Mouse (Mus musculus) frontal cortex, adult (tissue): ENCODE results near the gene Gramd2.

Source experiments
- ATAC-seq: cut with Nextera tagmentation; 2 replicates; pipeline ENCODE4 v1.9.2; 2017; ENCODE audit warnings: mild to moderate bottlenecking, moderate library complexity, mixed read lengths; ENCODE audit not compliant: low TSS enrichment

Gramd2 gene

DNA sequence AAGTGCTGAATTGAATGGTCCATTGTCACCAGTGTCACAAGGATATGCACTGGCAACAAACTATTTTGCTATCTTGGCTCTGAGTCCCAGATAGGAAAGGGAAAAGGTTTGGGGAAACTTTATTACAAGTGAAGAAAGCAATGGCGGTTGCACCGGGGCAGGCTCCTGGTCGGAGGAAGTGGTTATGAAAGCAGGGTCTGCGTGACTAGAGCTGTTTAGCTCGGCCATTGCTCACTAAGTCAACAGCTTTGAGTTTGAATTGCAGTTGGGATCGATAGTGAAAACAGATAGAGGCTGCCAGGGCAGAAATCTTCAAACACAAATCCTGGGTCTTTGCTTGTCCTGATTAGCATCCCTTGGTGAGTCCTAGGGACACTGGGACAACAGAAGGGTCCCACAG is 12.0 kb upstream of the Gramd2 start:
- ATAC-seq = no peak

DNA sequence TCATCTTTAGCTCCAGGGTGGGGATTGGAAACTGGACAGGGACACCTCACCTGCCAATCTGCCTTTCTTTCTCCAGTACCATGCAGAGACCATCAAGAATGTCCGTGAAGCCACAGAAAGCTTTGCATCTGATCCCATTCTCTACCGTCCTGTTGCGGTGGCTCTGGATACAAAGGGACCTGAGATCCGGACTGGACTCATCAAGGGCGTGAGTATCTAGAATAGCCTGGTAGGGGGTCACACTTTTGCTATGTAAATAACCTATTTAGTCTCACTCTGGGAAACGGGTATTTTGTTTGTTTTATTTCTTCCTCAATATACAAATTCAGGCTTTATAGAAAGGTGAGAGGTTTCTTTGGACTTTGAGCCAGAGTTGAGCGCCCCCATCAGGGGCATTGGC is 11.5 kb upstream of the Gramd2 start:
- no peak for ATAC-seq

- no peak for ATAC-seq
Observed at GRCm38 (mm10) chr9:59669172-59669571, 10.8 kb upstream of the Gramd2 start.

GRCm38 (mm10) chr9:59672195-59672894 is 7.6 kb upstream of the Gramd2 start:
- ATAC-seq = peak; percentile 65

DNA sequence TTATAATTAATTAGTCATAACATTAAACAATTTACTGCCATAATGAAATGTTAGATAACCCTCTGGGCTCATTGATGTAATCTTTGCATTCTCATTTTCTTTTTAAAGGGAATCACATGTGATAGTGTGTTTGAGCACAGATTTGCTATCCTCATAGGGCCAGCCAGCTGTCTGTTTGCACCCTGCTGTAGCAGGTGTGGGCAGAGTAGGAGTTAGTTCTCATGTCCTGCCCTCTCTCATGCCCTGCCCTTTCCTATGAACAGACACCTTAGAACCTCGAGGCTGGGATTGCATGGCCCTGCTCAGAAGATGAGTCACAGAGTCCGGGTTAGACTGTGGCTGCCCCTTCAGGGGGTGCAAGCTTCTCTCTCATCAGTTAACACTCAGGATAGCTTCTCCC is 6.5 kb upstream of the Gramd2 start:
- no peak for ATAC-seq

- ATAC-seq = no peak
Observed at GRCm38 (mm10) chr9:59675598-59675997, 4.3 kb upstream of the Gramd2 start.

- no peak for ATAC-seq
Observed at GRCm38 (mm10) chr9:59678313-59678712, 1.6 kb upstream of the Gramd2 start.

- peak; percentile 29; the same call in 1 of the 2 replicates for ATAC-seq
Observed at GRCm38 (mm10) chr9:59680534-59680875, 561 bp downstream of the Gramd2 start.

DNA sequence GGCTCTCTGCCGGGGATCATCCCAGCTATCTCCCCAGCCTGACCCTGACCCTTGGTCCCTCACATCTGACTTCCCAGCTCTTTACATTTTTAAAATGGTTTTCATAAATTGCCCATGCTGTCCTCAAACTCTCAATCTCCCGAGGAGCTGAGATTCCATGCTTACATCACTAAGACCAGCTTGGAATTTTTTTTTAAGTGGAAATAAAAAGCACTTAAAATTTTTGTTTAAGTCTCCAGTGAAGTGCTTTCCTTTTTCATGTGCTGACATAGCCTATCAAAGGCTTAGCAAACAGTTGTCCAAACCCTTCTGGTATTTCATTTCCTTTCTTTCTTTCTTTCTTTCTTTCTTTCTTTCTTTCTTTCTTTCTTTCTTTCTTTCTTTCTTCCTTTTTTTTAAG is 4.1 kb downstream of the Gramd2 start:
- ATAC-seq = no peak

DNA sequence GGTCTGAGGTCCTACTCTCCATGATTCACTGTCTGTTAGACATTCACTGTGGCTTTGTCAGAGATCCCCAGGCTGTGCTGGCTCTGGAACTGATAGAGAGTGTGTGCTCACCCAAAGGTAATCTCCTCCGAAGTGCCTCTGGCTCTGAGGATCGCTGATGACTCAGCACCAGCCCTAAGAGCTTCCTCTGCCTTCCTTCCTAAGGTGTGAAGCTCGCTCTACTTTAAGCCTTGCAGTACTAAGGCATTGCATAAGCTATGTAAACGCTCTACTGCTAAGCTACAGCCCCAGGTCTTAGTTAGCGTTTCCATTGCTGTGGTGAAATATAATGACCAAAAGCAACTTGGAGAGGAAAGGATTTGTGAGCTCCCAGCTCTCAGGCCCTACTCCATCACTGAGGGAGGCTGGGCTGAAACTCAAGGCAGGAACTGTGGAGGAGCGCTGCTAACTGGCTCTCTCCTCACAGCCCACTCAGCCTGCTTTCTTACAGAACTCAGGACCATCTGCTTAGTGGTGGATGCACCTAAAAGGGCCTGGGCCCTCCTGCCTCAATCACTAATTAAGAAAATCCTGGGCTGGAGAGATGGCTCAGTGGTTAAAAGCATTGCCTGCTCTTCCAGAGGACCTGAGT is 7.6 kb downstream of the Gramd2 start:
- ATAC-seq = peak; percentile 87

- peak; percentile 82 for ATAC-seq
Observed at GRCm38 (mm10) chr9:59691635-59692094, 11.7 kb downstream of the Gramd2 start.

- peak; percentile 59 for ATAC-seq
Observed at GRCm38 (mm10) chr9:59692145-59692544, 12.2 kb downstream of the Gramd2 start.

DNA sequence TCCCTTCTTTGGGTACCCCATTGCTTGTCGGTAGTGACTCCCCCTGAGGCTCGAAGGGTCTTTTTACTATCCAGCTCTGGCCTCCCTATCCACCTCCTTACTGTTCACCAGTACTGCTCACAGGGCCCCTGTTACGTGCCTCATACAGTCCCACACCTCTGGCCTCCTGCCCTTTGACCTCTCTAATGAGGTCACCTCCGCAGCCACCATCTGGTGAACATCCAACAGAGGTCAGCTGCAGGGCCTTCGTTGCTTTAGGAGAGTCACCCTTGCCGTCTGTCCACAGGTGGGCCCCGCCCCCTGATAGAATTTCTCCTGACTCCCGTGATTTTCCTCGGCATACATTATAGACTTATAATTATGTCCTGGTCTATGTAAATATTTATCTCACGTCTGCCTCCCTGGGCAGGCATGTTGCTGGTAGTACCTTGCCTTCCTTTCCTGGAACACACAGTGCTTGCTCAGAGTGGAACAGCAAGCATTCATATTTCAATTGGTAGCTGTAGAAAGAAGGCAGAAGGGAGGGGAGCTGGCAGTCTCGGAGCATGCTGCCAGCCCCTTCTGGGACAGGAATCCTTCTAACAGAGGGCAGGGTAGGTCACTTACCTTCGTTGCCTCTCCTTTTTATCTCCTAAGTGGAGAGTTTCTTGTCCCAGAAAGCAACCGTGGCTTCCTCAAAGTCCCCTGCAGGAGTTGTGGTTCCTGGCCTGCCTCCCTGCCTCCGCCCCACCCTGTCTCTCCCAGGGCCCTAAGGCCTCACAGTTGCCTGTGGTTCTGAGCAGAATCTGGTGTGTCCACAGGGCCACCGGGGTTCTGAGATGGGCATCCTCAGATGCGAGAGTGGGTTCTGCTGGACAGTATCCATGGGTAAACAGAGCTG is 14.9 kb downstream of the Gramd2 start:
- no peak for ATAC-seq

- ATAC-seq = no peak
Observed at GRCm38 (mm10) chr9:59695451-59695813, 15.5 kb downstream of the Gramd2 start.

GRCm38 (mm10) chr9:59696381-59696780 is 16.4 kb downstream of the Gramd2 start:
- no peak for ATAC-seq

GRCm38 (mm10) chr9:59701094-59701493 is 21.1 kb downstream of the Gramd2 start:
- no peak for ATAC-seq

- ATAC-seq = no peak
Observed at GRCm38 (mm10) chr9:59703099-59703498, 23.2 kb downstream of the Gramd2 start.

DNA sequence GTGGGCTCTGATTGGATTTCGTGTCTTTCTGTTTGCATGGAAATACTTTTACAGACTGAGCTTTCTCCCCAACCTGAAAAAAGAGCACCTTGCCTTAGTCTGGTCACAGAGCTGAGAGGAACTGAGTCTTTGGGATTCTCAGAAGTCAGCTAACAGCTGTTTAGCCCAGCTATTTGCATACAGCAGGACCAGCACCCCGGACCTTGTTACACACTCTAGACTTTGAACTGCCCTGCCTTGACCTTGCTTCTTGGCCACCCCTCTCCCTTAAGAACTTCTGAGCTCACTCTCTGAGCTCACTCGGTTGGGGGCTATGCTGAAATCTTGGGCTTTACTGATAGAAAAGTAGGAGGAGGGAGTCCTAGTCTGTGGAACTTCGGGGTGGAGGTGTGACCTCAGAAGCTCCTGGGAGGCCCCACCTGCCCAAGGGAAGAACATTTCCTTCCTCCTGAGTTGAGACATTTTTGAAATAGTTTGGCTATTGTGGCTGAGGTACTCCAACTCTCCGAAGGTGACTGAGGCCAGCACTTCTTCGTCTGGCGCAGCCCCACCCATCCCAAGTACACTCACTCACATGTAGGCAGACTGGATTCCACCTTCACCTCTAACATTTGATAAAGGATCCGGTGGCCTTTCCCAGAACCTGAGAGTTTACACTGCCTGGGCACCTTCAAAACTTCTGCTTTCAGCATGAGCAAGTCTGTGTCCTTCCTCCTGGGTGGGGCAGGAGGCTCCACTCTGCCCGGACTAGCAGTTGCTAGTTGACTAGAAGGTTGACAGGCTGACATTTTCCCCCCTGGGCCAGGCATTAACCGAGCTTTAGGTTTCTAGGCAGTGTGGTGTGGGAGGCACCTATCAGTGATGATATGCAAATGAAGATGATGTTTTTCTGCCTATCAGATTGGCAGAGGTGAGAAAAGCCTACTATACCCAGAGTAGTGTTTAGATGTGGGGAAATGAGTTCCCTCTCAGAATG is 27.2 kb downstream of the Gramd2 start:
- no peak for ATAC-seq

DNA sequence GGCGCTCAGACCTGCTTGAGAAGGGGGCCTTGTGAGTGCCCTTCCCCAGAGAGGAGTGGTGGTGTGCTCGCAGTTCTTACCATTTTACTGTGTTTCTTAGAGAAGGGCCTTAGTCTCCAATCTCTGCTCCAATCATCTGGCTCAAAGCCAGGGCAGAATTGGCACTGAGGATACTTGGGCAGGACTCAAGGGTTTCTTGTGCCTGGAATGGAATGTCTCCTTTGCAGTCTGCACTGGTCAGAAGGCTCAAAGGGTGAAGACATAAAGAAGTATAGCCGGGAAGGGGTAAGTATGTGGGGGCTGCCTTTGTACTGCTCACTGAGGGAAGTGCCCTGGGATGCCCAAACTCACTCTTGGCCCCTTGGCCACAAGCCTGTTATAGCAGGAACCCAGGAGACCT is 29.3 kb downstream of the Gramd2 start:
- no peak for ATAC-seq

DNA sequence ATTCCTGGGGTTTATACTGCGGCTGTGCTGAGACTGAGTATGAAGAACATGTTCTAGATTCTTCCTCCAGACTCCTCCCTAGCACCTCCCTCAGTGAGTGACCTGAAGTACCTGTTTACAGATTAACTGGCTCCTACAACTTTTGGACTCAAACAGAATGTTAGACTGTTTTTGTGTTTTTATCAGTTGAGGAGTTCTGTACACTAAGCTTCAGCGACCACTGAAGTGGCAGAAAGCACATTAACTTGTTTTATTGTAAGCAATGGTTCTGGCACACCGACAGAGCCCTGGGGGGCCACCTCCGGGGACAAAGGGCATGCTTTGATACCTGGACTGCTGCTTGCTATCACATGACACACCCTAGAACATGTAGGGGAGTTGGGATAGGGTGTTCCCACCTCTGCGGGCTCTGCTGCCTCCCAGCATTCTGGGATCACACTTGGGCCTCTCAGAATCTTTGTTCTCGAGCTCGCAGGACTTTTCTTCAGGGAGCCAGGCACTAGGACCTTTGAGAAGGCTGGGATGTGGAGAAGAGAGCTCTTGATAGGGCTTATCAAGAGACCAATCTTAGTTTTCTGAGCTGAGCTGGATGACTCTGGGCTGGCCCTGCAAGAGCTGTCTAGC is 36.4 kb downstream of the Gramd2 start:
- no peak for ATAC-seq

- ATAC-seq = no peak
Observed at GRCm38 (mm10) chr9:59718237-59718636, 38.3 kb downstream of the Gramd2 start.
